Mouse (Mus musculus): Measurements from ENCODE around the gene Dnaaf3.
"Not testable (repeated sequence)": the region's sequence is repeated elsewhere in the genome, so short reads cannot be mapped to it uniquely, and the experiment has no call there.

- TF ChIP-seq POLR2A (IDR thresholded peaks at IDR 0.05; ENCODE audit: low read depth, low read length); CTCF (IDR thresholded peaks at IDR 0.05; ENCODE audit: extremely low read depth, insufficient read depth, insufficient read length, insufficient replicate concordance): not testable (repeated sequence)
Observed at GRCm38 (mm10) chr7:4581481-4581880, 49.2 kb upstream of the Dnaaf3 start.

Data from spleen, adult 2 months (tissue).